Mouse (Mus musculus) urinary bladder, postnatal 10 days (tissue): ENCODE measurements around the gene Borcs6.
"Not testable (repeated sequence)": the region's sequence is repeated elsewhere in the genome, so short reads cannot be mapped to it uniquely, and the experiment has no call there.

Experiments used
- DNase-seq: peaks from one replicate; pipeline ENCODE4 v3.0.0; 2022; ENCODE audit warnings: low spot score

Borcs6 gene

DNA sequence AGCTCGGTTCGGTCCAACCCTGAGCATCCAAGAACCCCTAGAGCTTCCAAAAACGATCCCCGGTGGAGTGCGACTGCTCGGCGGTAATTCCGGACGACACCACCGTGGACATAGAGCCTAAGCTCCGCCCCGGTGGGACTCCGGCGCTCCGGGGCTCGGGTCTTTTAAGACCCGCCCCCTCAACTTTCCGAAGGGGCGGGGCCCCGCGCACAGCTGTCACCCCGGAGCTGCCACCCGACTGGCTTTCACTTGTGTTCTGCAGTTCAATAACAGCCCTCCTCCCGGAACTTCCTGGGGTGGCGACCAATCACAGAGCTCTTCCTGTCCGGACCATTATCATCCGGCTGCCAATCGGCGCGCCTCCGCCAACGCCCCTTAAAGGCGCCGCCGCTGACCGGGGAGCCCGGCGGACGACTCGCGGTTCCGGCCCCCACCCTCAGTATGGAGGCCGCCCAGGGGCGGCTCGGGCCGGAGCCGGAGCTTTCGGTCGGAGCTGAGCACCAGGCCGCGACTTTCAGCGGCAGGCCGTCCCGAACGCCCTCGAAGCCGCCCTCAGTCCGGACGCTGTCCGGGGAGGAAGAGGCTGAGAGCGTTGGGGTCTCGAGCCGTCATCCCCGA is at the start of gene Borcs6:
Gene Borcs6, plus strand, starts transcription at position 361 of the 618 bp plus-strand sequence.
- peak; percentile 73 for DNase-seq

DNA sequence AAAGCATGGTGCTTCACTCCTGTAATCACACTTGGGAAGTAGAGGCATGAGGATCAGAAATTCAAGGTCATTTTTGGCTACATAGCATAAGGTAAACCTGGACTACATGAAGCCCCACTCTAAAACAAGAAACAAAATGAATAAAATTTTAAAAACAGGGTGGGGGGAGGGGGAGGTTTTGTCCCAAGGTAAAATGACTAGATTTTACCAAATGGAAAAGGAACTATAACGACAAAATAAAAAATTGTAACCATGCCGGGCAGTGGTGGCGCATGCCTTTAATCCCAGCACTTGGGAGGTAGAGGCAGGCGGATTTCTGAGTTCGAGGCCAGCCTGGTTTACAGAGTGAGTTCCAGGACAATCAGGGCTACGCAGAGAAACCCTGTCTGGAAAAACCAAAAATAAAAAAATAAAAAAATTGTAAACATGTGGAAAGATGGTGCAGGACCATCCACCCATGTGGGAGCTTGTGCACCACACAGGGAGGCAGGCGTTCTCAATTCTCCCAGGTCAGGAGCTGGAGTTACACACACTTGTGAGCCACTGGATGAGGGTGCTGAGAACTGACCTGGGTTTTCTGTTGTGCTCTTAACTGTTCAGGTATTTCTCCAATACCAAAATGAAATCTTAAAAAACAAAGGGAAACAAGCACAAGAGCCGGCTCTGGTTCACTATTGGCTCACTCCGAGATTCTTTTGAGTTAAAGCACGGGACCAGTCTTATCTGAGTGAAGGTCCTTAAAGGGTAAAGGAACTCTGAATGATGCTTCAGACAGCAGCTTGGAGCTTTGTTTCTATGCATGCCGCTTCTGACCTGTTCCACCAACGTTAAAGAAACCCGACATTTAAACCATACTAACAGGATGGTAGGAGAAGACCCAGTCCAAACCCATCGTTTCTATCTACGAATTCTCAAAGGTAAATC is 48.9 kb upstream of the Borcs6 start:
- no peak for DNase-seq

DNA sequence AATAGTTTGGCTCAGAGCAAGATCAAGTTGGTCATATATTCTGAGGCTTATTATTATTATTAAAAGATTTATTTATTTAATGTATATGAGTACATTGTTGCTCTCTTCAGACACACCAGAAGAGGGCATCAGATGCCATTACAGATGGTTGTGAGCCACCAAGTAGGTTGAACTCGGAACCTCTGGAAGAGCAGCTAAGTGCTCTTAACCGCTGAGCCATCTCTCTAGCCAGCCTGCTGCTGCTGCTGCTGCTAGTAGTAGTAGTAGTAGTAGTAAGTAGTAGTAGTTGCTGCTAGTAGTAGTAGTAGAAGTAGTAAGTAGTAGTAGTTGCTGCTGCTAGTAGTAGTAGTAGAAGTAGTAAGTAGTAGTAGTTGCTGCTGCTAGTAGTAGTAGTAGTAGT is 48.1 kb upstream of the Borcs6 start:
- DNase-seq: not testable (repeated sequence)

GRCm38 (mm10) chr11:69012071-69012601 is 47.4 kb upstream of the Borcs6 start:
- DNase-seq: peak; percentile 52

DNA sequence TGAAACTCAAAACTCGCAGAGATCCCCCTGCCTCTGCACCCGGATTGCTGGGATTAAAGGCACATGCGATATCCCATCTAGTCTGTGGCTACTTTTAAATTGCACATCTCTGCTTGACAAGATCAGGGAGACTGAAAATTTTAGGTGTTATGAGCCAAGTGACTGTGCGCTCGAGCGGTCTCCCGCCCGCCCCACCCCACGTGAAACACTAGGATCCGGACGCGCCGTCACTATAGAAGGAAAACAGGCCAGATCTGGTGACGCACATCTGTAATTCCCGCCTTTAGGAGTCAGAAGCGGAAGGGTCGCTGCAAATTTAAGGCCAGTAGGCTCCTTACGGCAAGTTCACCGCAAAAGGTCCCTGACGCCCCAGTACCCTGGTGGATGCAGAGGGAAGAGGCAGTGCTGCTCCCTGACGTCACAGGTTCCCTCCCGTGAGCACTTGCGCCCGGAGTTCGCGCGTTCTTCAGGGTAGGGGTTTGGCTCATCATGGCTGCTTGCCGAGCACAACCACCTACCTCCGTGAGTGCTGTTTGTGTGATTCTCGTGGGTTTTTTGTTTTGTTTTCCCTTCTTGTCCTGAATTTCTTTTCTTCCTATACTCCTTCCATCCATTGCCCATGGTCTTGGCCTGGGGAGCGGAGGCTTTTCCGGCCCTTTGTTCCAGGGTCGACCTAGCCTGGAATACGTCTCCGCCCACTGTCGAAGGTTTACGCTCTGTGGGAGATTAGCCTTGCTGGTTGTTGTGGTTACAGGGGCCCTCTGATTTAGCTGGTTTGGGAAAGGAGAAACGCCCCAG is 43.7 kb upstream of the Borcs6 start, which contains the start of gene Ctc1:
Gene Ctc1, plus strand, starts transcription at position 268 of the 798 bp plus-strand sequence.
- DNase-seq: peak; percentile 60

DNA sequence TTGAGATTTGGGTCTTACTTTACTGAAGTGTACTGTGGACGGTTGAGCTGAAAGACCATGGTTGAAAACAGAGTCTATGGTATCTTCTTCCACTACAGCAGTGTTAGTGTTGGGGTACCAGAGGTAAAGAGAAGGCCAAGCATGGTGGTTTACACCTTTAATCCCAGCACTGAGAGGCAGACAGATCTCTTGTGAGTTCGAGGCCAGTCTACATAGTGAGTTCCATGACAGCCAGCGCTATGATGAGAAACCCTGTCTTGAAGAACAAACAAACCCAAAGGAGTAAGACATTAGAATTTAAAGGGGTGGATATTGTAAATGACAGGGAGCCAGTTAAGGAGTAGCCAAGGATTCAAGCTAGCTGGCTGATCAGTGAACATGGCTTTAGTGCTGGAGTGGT is 42.8 kb upstream of the Borcs6 start:
- DNase-seq: no peak

- no peak for DNase-seq
Measured at GRCm38 (mm10) chr11:69020691-69021090, 38.8 kb upstream of the Borcs6 start.

GRCm38 (mm10) chr11:69026562-69026961 is 33.0 kb upstream of the Borcs6 start:
- DNase-seq: no peak

DNA sequence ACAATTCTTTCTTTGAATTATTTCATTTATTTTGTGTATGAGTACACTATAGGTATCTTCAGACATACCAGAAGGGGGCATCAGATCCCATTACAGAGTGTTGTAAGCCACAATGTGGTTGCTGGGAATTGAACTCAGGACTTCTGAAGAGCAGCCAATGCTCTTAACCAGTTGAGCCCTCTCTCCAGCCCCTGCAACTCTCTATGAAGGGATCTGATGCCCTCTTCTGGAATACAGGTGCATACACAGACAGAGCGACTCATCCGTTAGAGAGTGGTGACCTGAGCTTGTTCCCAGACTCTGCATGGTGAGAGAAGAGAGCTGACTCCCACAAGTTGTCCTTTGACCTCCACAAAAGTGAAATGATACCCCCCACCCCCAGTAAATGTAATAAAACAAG is 30.7 kb upstream of the Borcs6 start:
- no peak for DNase-seq

GRCm38 (mm10) chr11:69033552-69033951 is 26.0 kb upstream of the Borcs6 start:
- no peak for DNase-seq

GRCm38 (mm10) chr11:69034585-69034984 is 24.9 kb upstream of the Borcs6 start:
- no peak for DNase-seq

DNA sequence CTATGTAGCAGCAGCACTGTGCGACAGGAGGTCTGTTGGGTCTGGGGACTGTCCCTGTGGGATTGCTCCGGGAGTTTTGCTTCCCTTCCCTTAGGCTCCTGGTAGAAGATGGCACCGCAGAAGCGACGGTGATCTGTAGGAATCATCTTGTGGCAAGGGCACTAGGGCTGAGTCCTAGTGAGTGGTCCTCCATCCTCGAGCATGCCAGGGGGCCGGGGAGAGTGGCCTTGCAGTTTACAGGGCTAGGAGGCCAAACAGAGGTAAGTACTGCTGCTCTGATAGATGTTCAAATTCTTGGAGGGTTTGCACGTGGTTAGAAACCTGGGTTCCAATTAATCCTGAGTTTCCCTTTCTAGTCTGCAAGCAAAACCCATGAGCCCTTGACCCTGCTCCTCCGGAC is 24.1 kb upstream of the Borcs6 start:
- no peak for DNase-seq

- no peak for DNase-seq
Measured at GRCm38 (mm10) chr11:69035849-69036248, 23.7 kb upstream of the Borcs6 start.

GRCm38 (mm10) chr11:69036486-69037230 is 22.9 kb upstream of the Borcs6 start:
- no peak for DNase-seq

GRCm38 (mm10) chr11:69037231-69038061 is 22.1 kb upstream of the Borcs6 start:
- DNase-seq: no peak

DNA sequence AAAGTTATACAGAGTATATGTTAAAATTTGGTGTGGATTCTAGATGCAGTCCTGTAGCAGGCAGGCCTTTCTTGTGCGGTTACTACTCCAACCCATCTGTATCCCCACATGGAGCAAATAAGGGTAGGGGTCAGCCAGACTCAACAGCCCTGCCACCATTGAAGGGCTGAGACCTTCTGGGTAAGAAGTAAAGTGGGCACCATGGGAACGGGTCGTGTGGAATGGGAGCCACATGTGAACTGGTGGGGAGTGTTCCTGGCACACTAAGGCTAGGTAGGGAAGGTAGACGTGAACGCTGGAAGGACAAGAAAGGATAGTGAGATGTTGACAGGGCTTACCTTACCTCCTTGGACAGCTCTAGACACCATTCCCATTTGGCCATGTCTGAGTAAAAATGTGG is 21.3 kb upstream of the Borcs6 start:
- no peak for DNase-seq

- DNase-seq: no peak
Measured at GRCm38 (mm10) chr11:69045531-69046394, 13.8 kb upstream of the Borcs6 start, which contains the start of gene Aurkb. TSS of gene Aurkb (plus strand) at chr11:69045647.

DNA sequence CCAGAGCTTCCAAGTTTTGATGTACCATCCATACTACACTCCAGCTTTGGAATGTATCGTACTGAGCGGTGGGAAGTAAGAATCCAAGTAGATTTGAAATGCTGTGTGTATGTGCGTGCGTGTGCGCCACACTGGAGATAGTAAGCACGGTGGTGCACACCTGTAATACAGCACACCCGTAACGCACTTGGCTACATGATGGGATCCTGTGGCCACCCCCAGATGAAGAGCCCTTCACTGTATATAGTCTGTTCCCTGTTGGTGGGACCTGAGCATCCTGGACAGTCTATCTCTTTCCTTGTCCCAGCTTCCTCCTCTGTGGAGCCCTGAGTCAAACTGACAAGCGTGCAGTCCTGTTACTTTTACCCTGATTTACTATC is 13.1 kb upstream of the Borcs6 start:
- DNase-seq: no peak

- DNase-seq: no peak
Measured at GRCm38 (mm10) chr11:69047592-69047991, 11.9 kb upstream of the Borcs6 start.

DNA sequence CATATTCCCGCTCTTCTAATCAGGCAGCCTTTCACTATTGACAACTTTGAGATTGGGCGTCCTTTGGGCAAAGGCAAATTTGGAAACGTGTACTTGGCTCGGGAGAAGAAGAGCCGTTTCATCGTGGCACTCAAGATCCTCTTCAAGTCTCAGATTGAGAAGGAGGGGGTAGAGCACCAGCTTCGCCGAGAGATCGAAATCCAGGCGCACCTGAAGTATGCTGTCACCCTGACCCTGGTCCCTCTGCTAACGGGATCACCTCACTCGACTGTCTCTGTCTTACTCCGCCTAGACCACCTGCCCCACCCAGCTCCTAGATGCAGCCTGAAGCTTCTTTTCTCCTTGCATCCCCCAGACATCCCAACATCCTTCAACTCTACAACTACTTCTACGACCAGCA is 11.4 kb upstream of the Borcs6 start:
- DNase-seq: no peak
